Comparison of ENCODE assay signal across 21 mouse cellular contexts in the genomic region with DNA sequence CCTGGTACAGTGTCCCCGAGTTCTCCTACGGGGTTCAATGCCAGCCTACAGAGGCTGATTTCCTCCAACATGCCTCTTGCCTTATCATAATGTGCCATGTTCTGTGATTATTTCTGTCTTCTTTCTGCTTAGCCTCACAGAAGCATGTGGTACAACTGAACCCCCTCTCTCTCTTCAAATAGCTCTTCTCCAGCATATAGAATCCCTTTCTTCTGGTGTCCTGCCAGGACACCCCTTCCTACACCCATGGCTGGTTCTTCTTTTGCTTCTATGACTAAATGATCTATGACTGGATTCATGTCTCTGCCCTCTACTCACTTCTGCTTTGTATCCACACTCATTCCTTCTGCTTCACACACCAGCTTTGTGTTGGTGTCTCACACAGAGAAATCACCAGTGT.
"Had no signal": no experiment of that assay in that cellular context is flagged by ENCODE, and none has a peak within 500 bp of the region (broad histone marks: within the 10 kb centered on the region; RNA-seq: fewer than 3 reads in every experiment).

No protein-coding gene starts in this region.

- DNase-seq: cerebellum, adult 8-10 months; cerebellum, adult 9-10 months; cerebellum, adult 9-11 months; cerebellum, postnatal 10 days; cerebellum, postnatal 14 days; cerebellum, postnatal 25 days; cerebellum, postnatal 36 days; embryo, embryonic 11 days; forebrain, postnatal 0 days; gastrocnemius, adult 2 months; gastrocnemius, postnatal 10 days; gastrocnemius, postnatal 14 days; gastrocnemius, postnatal 25 days; gastrocnemius, postnatal 36 days; heart, adult 11 months; heart, adult 18-20 months; heart, adult 2 months had no signal

- ATAC-seq: forebrain, embryonic 13.5 days; forebrain, embryonic 14.5 days; forebrain, embryonic 15.5 days; forebrain, embryonic 16.5 days; forebrain, postnatal 0 days had no signal
